Mouse (Mus musculus) heart, embryonic 12.5 days (tissue): ENCODE measurements around the gene Mrps18c. TPM values are rescaled to one million over a fixed set of nuclear protein-coding genes. Genes with fewer than 3 reads are reported as not detected.

Source experiments
- ATAC-seq: fragments of 200-750 bp; cut with Nextera tagmentation; 2 replicates; pipeline ENCODE4 v1.8.0; 2017; ENCODE audit warnings: moderate TSS enrichment, moderate library complexity; ENCODE audit not compliant: insufficient number of reproducible peaks, low FRiP score
- H3K27ac ChIP-seq: fragments of 300-500 bp; sonication (generic); 2 replicates; pipeline ENCODE4 v1.5.1; 2016; ENCODE audit warnings: mild to moderate bottlenecking, moderate library complexity; ENCODE audit not compliant: poor library complexity, severe bottlenecking
- H3K27me3 ChIP-seq: fragments of 300-500 bp; sonication (generic); replicated peaks from 2 replicates; pipeline ENCODE4 v1.6.1; 2016; ENCODE audit warnings: mild to moderate bottlenecking, moderate library complexity
- H3K36me3 ChIP-seq: fragments of 300-500 bp; sonication (generic); 2 replicates; pipeline ENCODE4 v1.6.1; 2016; ENCODE audit warnings: mild to moderate bottlenecking, moderate library complexity
- H3K4me1 ChIP-seq: fragments of 300-500 bp; sonication (generic); replicated peaks from 2 replicates; pipeline ENCODE4 v1.6.1; 2016; ENCODE audit warnings: mild to moderate bottlenecking
- H3K4me2 ChIP-seq: fragments of 300-500 bp; sonication (generic); 2 replicates; pipeline ENCODE4 v1.6.1; 2016; ENCODE audit warnings: mild to moderate bottlenecking, moderate library complexity
- H3K4me3 ChIP-seq: fragments of 300-500 bp; sonication (generic); 2 replicates; pipeline ENCODE4 v1.5.1; 2016; ENCODE audit warnings: mild to moderate bottlenecking
- H3K9ac ChIP-seq: fragments of 300-500 bp; sonication (generic); 2 replicates; pipeline ENCODE4 v1.6.1; 2016; ENCODE audit warnings: mild to moderate bottlenecking, moderate library complexity
- H3K9me3 ChIP-seq: fragments of 300-500 bp; sonication (generic); replicated peaks from 2 replicates; pipeline ENCODE4 v1.6.1; 2016; ENCODE audit warnings: mild to moderate bottlenecking, moderate library complexity
- WGBS: fragments of 180-500 bp; shearing (Covaris S2); methylation state at CpG from one replicate; pipeline ENCODE4 v1.1.7; 2016; 5-methylcytosine and 5-hydroxymethylcytosine counted together
- polyA plus RNA-seq: library from polyadenylated mRNA; unstranded; fragments of >200 nt; fragmentation: Nextera tagmentation; extraction: Ambion mirVana; gene quantifications from 2 replicates; pipeline ENCODE4 v1.2.1, GENCODE M21; 2016

The Mrps18c gene
- 137 and 146 TPM in 2 replicates for polyA plus RNA-seq

- Histone ChIP-seq H3K4me1 (peaks cover 9% of the 10 kb centered on the region), H3K36me3 (peaks cover 37% of the 10 kb centered on the region), H3K9me3 (no peaks in the 10 kb centered on the region), H3K9ac (peak within 1 kb of the TSS; percentile 86), H3K27me3 (no peaks in the 10 kb centered on the region), H3K27ac (no peak within 1 kb of the TSS; the same call in 1 of the 2 replicates), H3K4me3 (peak within 1 kb of the TSS; percentile 84), H3K4me2 (peak within 1 kb of the TSS; percentile 94)
- WGBS, result under 1% methylated on average over 67 of the region's 67 CpGs
- ATAC-seq, result peak; percentile 97
These were observed at the start of gene Mrps18c, which contains the start of gene Helq for GRCm38 (mm10) chr5:100798165-100798860. TSS of gene Mrps18c (plus strand) at chr5:100798627. TSS of gene Helq (minus strand) at chr5:100798598.

DNA sequence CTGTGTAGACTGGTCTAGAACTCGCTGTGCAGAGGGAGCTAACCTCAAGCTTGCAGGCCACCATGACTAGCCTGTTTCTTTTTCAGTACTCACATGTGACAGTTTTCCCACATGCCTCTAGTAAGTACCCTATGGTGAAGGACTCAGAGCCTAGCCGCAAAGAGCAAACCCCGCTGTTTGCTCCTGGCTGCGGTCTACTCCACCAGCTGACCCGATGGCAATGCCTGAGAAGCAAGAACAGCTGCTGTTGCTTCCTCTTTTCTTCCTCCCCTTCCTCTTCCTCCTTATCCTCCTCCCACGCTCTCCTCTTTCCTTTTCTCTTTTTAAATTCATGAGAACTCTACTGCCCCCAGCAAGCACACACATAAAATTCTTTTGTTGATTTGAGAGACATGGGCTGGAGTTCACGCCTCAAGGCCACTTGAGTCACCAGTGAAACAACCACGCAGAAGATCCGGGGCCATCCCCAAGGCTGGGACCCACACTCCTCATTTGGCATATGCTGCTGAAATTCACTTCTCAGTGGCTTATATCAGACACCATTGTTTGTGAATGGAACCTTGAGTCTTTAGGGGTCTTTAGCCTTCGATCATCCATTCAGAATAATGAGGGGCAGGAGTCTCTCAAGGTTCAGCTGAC is 47.7 kb upstream of the Mrps18c start:
- Histone ChIP-seq H3K4me2 (no peak overlapping the region), H3K4me1 (no peaks in the 10 kb centered on the region), H3K27ac (no peak overlapping the region), H3K9ac (no peak overlapping the region), H3K9me3 (0 out of 2 replicates have a peak, but pooled peaks cover 3% of the 10 kb centered on the region), H3K4me3 (no peak overlapping the region), H3K36me3 (no peaks in the 10 kb centered on the region), H3K27me3 (no peaks in the 10 kb centered on the region)
- no peak for ATAC-seq
- WGBS, result 76% methylated on average over 10 of the region's 10 CpGs

- Histone ChIP-seq H3K4me3 (no peak overlapping the region), H3K4me2 (no peak overlapping the region), H3K9ac (no peak overlapping the region), H3K27ac (no peak overlapping the region), H3K9me3 (0 out of 2 replicates have a peak, but pooled peaks cover 3% of the 10 kb centered on the region), H3K36me3 (no peaks in the 10 kb centered on the region), H3K27me3 (no peaks in the 10 kb centered on the region), H3K4me1 (no peaks in the 10 kb centered on the region)
- no peak for ATAC-seq
- WGBS, result 58% methylated on average over 4 of the region's 4 CpGs
These were observed 46.8 kb upstream of the Mrps18c start for GRCm38 (mm10) chr5:100751655-100752054.

- Histone ChIP-seq H3K4me3 (no peak overlapping the region), H3K27ac (no peak overlapping the region), H3K36me3 (no peaks in the 10 kb centered on the region), H3K9ac (no peak overlapping the region), H3K4me2 (no peak overlapping the region), H3K4me1 (no peaks in the 10 kb centered on the region), H3K27me3 (no peaks in the 10 kb centered on the region), H3K9me3 (0 out of 2 replicates have a peak, but pooled peaks cover 3% of the 10 kb centered on the region)
- no peak for ATAC-seq
- 78% methylated on average over 7 of the region's 7 CpGs for WGBS
These were observed 45.0 kb upstream of the Mrps18c start for GRCm38 (mm10) chr5:100753407-100753806.

GRCm38 (mm10) chr5:100758121-100758520 is 40.3 kb upstream of the Mrps18c start:
- H3K9me3 ChIP-seq, result 0 out of 2 replicates have a peak, but pooled peaks cover 3% of the 10 kb centered on the region
- no peak overlapping the region for H3K27ac ChIP-seq
- H3K4me1 ChIP-seq, result no peaks in the 10 kb centered on the region
- no peaks in the 10 kb centered on the region for H3K27me3 ChIP-seq
- no peak overlapping the region for H3K9ac ChIP-seq
- H3K4me3 ChIP-seq, result no peak overlapping the region
- WGBS, result 90% methylated on average over 5 of the region's 5 CpGs
- no peak overlapping the region for H3K4me2 ChIP-seq
- ATAC-seq, result no peak
- H3K36me3 ChIP-seq, result peaks cover 16% of the 10 kb centered on the region

- no peak for ATAC-seq
- Histone ChIP-seq H3K27ac (no peak overlapping the region), H3K4me2 (no peak overlapping the region), H3K27me3 (no peaks in the 10 kb centered on the region), H3K9me3 (0 out of 2 replicates have a peak, but pooled peaks cover 3% of the 10 kb centered on the region), H3K4me3 (no peak overlapping the region), H3K9ac (no peak overlapping the region), H3K36me3 (peaks cover 37% of the 10 kb centered on the region), H3K4me1 (no peaks in the 10 kb centered on the region)
- 82% methylated on average over 10 of the region's 10 CpGs for WGBS
These were observed 38.3 kb upstream of the Mrps18c start for GRCm38 (mm10) chr5:100760049-100760663.

- Histone ChIP-seq H3K4me1 (no peaks in the 10 kb centered on the region), H3K9ac (no peak overlapping the region)
- whole genome bisulfite sequencing, result 86% methylated on average over 7 of the region's 7 CpGs
These were observed 36.7 kb upstream of the Mrps18c start for GRCm38 (mm10) chr5:100761736-100762135.

DNA sequence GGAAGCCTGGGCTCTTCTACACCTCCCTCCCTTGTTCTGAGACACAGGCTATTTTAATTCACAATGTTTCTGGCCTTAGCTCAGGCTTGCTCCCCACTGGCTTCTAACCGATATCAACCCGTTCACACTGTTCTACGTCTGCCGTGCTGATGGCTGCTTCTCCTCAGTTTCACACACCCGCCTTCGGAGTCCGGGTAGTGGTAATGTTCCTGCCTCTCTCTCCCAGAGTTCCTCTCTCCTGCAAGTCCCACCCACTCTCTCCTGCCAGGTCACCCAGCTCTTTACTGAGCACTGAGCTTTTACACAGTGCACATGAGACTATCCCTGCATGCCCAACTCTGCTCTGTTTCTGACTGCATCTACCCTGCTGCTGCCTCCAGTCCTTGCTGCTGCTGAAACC is 32.4 kb upstream of the Mrps18c start:
- Histone ChIP-seq H3K4me1 (no peaks in the 10 kb centered on the region), H3K27ac (no peak overlapping the region), H3K36me3 (peaks cover 88% of the 10 kb centered on the region), H3K4me3 (no peak overlapping the region), H3K9ac (no peak overlapping the region), H3K27me3 (no peaks in the 10 kb centered on the region), H3K4me2 (no peak overlapping the region), H3K9me3 (no peaks in the 10 kb centered on the region)
- no peak for ATAC-seq
- WGBS, result 88% methylated on average over 7 of the region's 7 CpGs

More at GRCm38 (mm10) chr5:100761736-100762135, 36.7 kb upstream of the Mrps18c start:
- H3K4me2 ChIP-seq, result no peak overlapping the region
- H3K36me3 ChIP-seq, result peaks cover 52% of the 10 kb centered on the region
- H3K9me3 ChIP-seq, result no peaks in the 10 kb centered on the region
- H3K27me3 ChIP-seq, result no peaks in the 10 kb centered on the region
- no peak for ATAC-seq
- no peak overlapping the region for H3K27ac ChIP-seq
- no peak overlapping the region for H3K4me3 ChIP-seq

DNA sequence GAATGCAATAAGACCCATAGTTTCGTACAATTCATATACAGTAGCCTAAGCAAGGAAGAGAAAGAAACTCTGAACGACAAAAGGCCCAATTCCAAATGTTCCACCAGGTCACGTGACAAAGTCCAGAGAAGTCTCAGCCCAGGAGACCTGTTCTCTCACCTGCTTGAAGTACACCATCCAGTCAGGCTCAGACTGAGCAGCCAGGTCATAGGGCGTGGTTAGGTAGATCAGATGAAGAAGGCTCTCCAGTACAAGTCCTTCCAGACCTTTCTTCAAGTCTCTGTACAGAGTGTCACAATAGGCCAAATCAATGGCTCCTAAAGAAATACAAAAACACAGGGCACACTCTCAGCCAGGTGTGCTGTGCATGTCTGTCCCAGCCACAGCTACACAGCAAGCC is 26.9 kb upstream of the Mrps18c start:
- no peak for ATAC-seq
- H3K9me3 ChIP-seq, result no peaks in the 10 kb centered on the region
- H3K27ac ChIP-seq, result no peak overlapping the region
- H3K4me3 ChIP-seq, result no peak overlapping the region
- no peak overlapping the region for H3K4me2 ChIP-seq
- WGBS, result 86% methylated on average over 4 of the region's 4 CpGs
- H3K4me1 ChIP-seq, result peaks cover 4% of the 10 kb centered on the region; the same call in 1 of the 2 replicates
- H3K36me3 ChIP-seq, result peaks cover 69% of the 10 kb centered on the region
- no peak overlapping the region for H3K9ac ChIP-seq
- no peaks in the 10 kb centered on the region for H3K27me3 ChIP-seq

GRCm38 (mm10) chr5:100775778-100776404 is 22.5 kb upstream of the Mrps18c start:
- peaks cover 57% of the 10 kb centered on the region for H3K36me3 ChIP-seq

GRCm38 (mm10) chr5:100776900-100777299 is 21.5 kb upstream of the Mrps18c start:
- no peak overlapping the region for H3K4me2 ChIP-seq
- 66% methylated on average over 5 of the region's 5 CpGs for WGBS
- no peak for ATAC-seq
- H3K9me3 ChIP-seq, result no peaks in the 10 kb centered on the region
- H3K9ac ChIP-seq, result no peak overlapping the region
- no peak overlapping the region for H3K27ac ChIP-seq
- peaks cover 57% of the 10 kb centered on the region for H3K36me3 ChIP-seq
- H3K4me1 ChIP-seq, result peaks cover 7% of the 10 kb centered on the region; the same call in 1 of the 2 replicates
- no peak overlapping the region for H3K4me3 ChIP-seq
- no peaks in the 10 kb centered on the region for H3K27me3 ChIP-seq

More at GRCm38 (mm10) chr5:100775778-100776404, 22.5 kb upstream of the Mrps18c start:
- 72% methylated on average over 13 of the region's 13 CpGs for WGBS
- no peak overlapping the region for H3K4me3 ChIP-seq
- peaks cover 7% of the 10 kb centered on the region; the same call in 1 of the 2 replicates for H3K4me1 ChIP-seq
- no peaks in the 10 kb centered on the region for H3K27me3 ChIP-seq
- H3K27ac ChIP-seq, result no peak overlapping the region
- no peak for ATAC-seq
- H3K9ac ChIP-seq, result no peak overlapping the region
- no peaks in the 10 kb centered on the region for H3K9me3 ChIP-seq
- H3K4me2 ChIP-seq, result no peak overlapping the region
